Mouse (Mus musculus): ENCODE results near the gene Hvcn1. TPM values are rescaled to one million over a fixed set of nuclear protein-coding genes. Genes with fewer than 3 reads are reported as not detected.
"Not testable (repeated sequence)": the region's sequence is repeated elsewhere in the genome, so short reads cannot be mapped to it uniquely, and the experiment has no call there.

Hvcn1 gene
- polyA plus RNA-seq, 1 experiment from 2014 or later, result 1.3 TPM

DNA sequence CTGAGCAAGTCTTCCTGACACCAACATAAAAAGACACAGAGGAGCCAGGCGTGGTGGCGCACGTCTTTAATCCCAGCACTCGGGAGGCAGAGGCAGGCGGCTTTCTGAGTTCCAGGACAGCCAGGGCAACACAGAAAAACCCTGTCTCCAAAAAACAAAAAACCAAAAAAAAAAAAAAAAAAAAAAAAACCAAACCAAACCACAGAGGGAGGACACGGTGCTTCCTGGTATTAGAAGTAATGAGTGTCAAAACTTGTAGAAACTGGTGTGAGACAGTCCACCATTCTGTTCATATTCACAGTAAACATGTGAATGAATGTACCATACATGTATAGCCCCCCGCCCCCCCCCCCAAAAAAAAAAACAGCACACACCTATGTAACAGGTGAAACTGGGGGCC lies 30.6 kb upstream of the Hvcn1 start:
- Histone ChIP-seq H3K4me2 (no peak overlapping the region), H3K9me3 (replicated peaks) (no peaks in the 10 kb centered on the region), H3K36me3 (peaks cover 34% of the 10 kb centered on the region), H3K27me3 (replicated peaks) (no peaks in the 10 kb centered on the region), H3K4me1 (no peaks in the 10 kb centered on the region), H3K9ac (replicated peaks) (no peak overlapping the region), H3K4me3 (replicated peaks) (no peak overlapping the region), H3K27ac (replicated peaks) (no peak overlapping the region)
- ATAC-seq (ENCODE audit: low FRiP score), result no peak
- WGBS, result 91% methylated on average over 7 of the region's 7 CpGs

DNA sequence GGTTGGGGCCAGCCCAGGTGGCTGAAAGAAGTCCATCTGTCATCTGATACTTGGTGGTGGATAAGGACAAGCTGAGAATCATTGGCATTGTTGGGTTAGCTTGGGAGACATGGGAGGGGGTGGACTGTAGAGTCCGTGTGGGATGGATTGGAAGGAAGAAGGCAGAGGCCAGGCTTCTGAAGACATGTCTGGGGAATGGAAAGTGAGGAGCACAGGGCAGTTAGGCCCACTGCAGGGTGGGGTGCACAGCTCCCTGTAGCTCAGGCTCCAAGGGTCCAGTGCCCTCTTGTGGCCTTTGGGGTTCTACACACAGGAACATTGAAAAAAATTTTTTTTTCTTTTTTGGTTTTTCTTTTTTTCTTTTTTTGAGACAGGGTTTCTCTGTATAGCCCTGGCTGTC lies 30.2 kb upstream of the Hvcn1 start:
- WGBS, result 44% methylated on average over 1 of the region's 1 CpGs
- H3K4me3 ChIP-seq (replicated peaks), result no peak overlapping the region
- no peak for ATAC-seq (ENCODE audit: low FRiP score)
- no peak overlapping the region for H3K27ac ChIP-seq (replicated peaks)
- no peaks in the 10 kb centered on the region for H3K9me3 ChIP-seq (replicated peaks)
- no peak overlapping the region for H3K4me2 ChIP-seq
- no peaks in the 10 kb centered on the region for H3K27me3 ChIP-seq (replicated peaks)
- H3K9ac ChIP-seq (replicated peaks), result no peak overlapping the region
- no peaks in the 10 kb centered on the region for H3K4me1 ChIP-seq
- peaks cover 30% of the 10 kb centered on the region for H3K36me3 ChIP-seq

DNA sequence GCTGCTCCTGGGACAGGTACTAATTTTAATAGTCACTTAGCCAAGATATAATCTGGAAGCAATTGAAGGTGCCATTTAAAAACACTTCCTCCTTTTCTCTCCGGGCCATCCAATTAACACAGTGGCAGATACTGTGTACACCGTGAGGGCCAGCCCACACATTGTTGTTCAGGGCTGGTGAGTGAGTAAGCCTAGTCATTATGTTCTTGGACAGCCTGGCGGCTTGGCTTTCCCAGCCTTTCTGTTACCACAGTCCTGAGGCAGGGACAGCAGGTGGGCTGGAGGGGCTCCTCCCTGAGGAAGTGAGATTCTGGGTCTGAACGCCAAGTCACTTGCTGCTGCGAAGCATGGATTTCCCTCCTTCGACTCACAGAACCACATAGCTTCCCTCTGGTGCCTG lies 26.9 kb upstream of the Hvcn1 start:
- no peak overlapping the region for H3K27ac ChIP-seq (replicated peaks)
- no peaks in the 10 kb centered on the region for H3K4me1 ChIP-seq
- no peaks in the 10 kb centered on the region for H3K9me3 ChIP-seq (replicated peaks)
- peaks cover 8% of the 10 kb centered on the region for H3K36me3 ChIP-seq
- no peak overlapping the region for H3K9ac ChIP-seq (replicated peaks)
- H3K4me3 ChIP-seq (replicated peaks), result no peak overlapping the region
- H3K27me3 ChIP-seq (replicated peaks), result no peaks in the 10 kb centered on the region
- no peak overlapping the region for H3K4me2 ChIP-seq
- no peak; the same call in 1 of the 2 replicates for ATAC-seq (ENCODE audit: low FRiP score)
- WGBS, result 46% methylated on average over 6 of the region's 6 CpGs

DNA sequence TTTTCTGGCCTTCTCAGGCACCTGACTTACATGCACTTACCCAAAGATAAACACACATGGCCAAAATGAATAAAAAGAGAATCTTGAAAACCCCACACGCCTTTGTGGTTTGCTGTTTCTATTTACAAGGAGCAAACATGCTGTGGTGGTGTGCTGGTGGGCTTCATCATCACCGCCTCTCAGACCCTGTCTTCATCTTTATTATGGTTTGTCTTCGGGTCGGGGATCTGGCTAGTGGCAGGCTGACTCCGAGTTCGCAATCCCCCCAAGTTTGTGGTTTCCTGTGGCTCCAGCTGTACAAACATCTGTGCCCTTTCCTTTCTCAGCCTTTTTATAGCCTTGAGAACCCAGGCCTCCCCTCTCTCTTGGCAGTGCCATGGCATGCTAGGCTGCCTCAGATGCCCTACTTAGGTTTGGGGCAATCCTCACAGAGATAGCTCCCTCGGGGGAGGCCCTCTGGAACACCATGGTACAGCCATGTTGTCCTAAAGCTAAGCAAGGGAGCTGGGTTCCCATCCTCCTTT lies 22.3 kb upstream of the Hvcn1 start:
- 88% methylated on average over 7 of the region's 7 CpGs for WGBS
- Histone ChIP-seq H3K4me1 (no peaks in the 10 kb centered on the region), H3K4me3 (replicated peaks) (no peak overlapping the region), H3K27ac (replicated peaks) (no peak overlapping the region), H3K27me3 (replicated peaks) (no peaks in the 10 kb centered on the region), H3K9ac (replicated peaks) (no peak overlapping the region), H3K9me3 (replicated peaks) (no peaks in the 10 kb centered on the region), H3K36me3 (no peaks in the 10 kb centered on the region), H3K4me2 (no peak overlapping the region)
- ATAC-seq (ENCODE audit: low FRiP score), result no peak

DNA sequence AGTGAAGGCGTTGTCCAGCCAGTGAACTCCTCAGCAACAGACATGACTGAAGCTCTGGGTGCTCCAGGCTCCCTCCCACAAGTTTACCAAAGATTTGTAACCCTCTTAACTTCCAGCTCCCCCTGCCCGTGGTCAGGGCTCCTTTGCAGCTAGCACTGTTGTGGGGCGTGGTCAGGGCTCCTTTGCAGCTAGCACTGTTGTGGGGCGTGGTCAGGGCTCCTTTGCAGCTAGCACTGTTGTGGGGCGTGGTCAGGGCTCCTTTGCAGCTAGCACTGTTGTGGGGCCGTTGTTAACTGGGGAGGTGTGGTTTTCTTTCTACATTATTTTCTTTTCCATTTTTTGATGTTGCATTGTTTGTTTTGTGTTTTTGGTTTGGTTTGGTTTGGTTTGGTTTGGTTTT lies 21.7 kb upstream of the Hvcn1 start:
- H3K9me3 ChIP-seq (replicated peaks); H3K36me3 ChIP-seq; H3K27me3 ChIP-seq (replicated peaks); H3K4me1 ChIP-seq; H3K9ac ChIP-seq (replicated peaks); H3K4me2 ChIP-seq; H3K27ac ChIP-seq (replicated peaks); H3K4me3 ChIP-seq (replicated peaks); ATAC-seq (ENCODE audit: low FRiP score): not testable (repeated sequence)
- 94% methylated on average over 6 of the region's 6 CpGs for WGBS

DNA sequence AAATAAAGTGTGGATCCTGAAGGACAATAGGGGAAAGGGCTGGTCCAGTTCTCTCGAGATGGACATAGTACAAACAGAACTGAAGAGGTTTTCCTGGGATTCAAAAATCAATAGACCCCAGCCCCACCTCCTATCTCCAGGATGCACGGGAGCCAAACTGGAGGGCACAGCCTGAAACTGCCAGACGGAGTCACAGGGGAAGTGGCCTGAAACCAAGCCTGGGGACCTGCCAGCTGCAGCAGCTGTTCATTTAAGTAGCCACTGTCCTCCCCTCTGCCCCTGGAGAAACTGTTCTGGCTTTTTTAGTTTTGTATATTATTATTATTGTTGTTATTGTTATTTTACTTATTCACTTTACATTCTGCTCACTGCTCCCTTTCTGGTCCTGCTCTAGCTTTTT lies 17.5 kb upstream of the Hvcn1 start:
- H3K4me2 ChIP-seq, result no peak overlapping the region
- no peak overlapping the region for H3K27ac ChIP-seq (replicated peaks)
- WGBS, result 49% methylated on average over 3 of the region's 3 CpGs
- H3K9ac ChIP-seq (replicated peaks), result no peak overlapping the region
- no peak for ATAC-seq (ENCODE audit: low FRiP score)
- no peaks in the 10 kb centered on the region; the same call in 1 of the 2 replicates for H3K4me1 ChIP-seq
- H3K27me3 ChIP-seq (replicated peaks), result no peaks in the 10 kb centered on the region
- no peaks in the 10 kb centered on the region for H3K9me3 ChIP-seq (replicated peaks)
- no peak overlapping the region for H3K4me3 ChIP-seq (replicated peaks)
- H3K36me3 ChIP-seq, result no peaks in the 10 kb centered on the region

DNA sequence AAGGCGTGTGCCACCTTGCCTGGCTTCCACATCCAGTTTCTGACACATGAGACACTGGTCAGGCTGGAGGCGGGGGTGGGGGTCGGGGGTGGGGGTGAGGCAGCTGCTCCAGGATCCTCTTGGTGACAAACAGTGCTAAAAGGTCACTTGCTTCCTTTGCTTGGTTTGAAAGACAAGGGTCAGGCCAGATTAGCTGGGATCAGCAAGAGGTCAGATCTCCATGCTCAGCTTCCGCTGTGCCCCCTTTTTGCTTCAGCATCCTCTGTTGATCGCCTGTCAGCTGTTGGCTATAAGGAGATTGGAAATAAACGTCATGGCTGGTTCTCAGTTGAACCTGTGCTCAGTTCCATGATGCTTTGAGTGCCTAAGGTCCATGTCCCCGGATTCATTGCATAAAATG lies 16.1 kb upstream of the Hvcn1 start:
- H3K9ac ChIP-seq (replicated peaks), result no peak overlapping the region
- no peaks in the 10 kb centered on the region for H3K9me3 ChIP-seq (replicated peaks)
- H3K36me3 ChIP-seq, result no peaks in the 10 kb centered on the region
- H3K27ac ChIP-seq (replicated peaks), result no peak overlapping the region
- H3K4me2 ChIP-seq, result no peak overlapping the region
- ATAC-seq (ENCODE audit: low FRiP score), result no peak
- WGBS, result 66% methylated on average over 7 of the region's 7 CpGs
- no peaks in the 10 kb centered on the region for H3K27me3 ChIP-seq (replicated peaks)
- no peak overlapping the region for H3K4me3 ChIP-seq (replicated peaks)
- H3K4me1 ChIP-seq, result no peaks in the 10 kb centered on the region; the same call in 1 of the 2 replicates

DNA sequence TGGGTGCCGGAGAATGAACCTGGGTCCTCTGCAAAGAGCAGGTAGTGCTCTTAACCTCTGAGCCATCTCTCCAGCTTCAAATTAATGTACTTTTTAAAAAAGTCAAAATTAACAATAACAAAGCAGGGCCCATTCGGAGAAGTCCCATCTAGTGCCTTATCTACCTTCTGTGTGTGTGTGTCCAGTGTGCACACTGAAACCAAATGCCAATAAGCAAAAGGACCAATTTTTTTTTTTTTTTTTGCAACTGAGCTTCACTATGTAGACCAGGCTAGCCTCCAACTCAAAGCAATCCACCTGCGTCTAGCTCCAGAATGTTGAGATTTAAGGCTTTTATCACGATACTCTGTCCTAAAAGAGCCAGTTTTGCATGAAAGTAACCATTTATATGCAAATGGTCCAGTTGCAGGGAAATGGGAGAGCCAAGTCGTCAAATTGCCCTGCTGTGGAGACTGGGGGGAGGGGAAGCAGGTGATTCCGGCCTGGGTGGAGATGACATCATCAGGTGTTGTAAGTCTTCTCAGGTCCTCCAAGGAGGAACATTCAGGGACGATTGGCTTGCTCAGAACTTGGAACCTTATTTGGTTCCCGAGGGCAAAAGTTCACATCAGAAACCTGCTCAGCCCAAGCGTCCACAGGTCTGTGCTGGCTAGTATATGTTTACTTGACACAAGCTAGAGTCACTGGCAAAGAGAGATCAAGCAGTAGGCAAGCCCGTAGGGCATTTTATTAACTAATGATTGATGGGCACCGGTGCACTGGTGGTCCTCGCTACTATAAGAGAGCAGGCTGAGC lies 15.1 kb upstream of the Hvcn1 start:
- no peak overlapping the region for H3K4me2 ChIP-seq
- no peak overlapping the region for H3K27ac ChIP-seq (replicated peaks)
- 61% methylated on average over 12 of the region's 12 CpGs for WGBS
- H3K4me1 ChIP-seq, result no peaks in the 10 kb centered on the region; the same call in 1 of the 2 replicates
- H3K4me3 ChIP-seq (replicated peaks), result no peak overlapping the region
- H3K9me3 ChIP-seq (replicated peaks), result no peaks in the 10 kb centered on the region
- ATAC-seq (ENCODE audit: low FRiP score), result no peak
- H3K36me3 ChIP-seq, result no peaks in the 10 kb centered on the region
- no peaks in the 10 kb centered on the region for H3K27me3 ChIP-seq (replicated peaks)
- no peak overlapping the region for H3K9ac ChIP-seq (replicated peaks)

DNA sequence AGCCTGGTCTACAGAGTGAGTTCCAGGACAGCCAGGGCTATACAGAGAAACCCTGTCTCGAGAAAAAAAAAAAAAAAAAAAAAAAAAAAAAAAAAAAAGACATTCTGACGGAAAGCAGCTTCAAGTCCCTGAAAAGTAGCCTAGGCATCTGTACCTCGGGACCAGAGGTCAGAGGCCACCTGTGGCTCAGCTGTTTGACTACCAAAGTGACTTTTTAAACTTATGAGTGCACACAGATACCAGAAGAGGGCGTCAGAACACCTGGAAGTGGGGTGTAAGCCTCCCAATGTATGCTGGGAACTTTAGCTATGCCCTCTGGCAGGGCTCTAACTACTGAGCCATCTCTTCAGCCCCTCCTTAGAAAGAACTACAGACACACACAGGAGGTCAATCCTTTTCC lies 14.3 kb upstream of the Hvcn1 start:
- H3K4me2 ChIP-seq, result no peak overlapping the region
- no peaks in the 10 kb centered on the region; the same call in 1 of the 2 replicates for H3K4me1 ChIP-seq
- WGBS, result 72% methylated on average over 4 of the region's 4 CpGs
- no peaks in the 10 kb centered on the region for H3K36me3 ChIP-seq
- H3K4me3 ChIP-seq (replicated peaks), result no peak overlapping the region
- no peak for ATAC-seq (ENCODE audit: low FRiP score)
- no peak overlapping the region for H3K27ac ChIP-seq (replicated peaks)
- H3K9ac ChIP-seq (replicated peaks), result no peak overlapping the region
- H3K9me3 ChIP-seq (replicated peaks), result no peaks in the 10 kb centered on the region
- H3K27me3 ChIP-seq (replicated peaks), result no peaks in the 10 kb centered on the region

DNA sequence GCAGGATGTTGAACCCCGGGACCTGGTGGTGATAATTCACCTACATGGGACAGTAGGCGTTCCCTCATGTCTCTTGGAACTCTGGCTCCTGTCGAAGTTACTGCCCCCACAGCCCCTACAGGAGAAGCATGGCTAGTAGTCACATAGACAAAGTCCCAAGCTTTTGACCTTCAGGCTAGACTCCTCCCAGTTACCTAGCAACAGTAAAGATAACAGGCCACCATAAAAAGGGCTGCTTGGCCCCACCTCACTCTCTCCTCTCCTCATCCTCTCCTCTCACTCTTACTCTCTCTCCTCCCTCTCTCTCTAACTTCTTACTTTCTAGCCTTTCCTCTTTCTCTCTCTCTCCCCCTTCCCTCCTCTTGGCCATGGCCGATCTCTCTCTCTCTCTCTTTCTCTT lies 5.7 kb upstream of the Hvcn1 start:
- ATAC-seq (ENCODE audit: low FRiP score), result no peak
- Histone ChIP-seq H3K27me3 (replicated peaks) (no peaks in the 10 kb centered on the region), H3K4me1 (no peaks in the 10 kb centered on the region), H3K4me2 (no peak overlapping the region), H3K36me3 (no peaks in the 10 kb centered on the region), H3K27ac (replicated peaks) (no peak overlapping the region), H3K9me3 (replicated peaks) (no peaks in the 10 kb centered on the region), H3K4me3 (replicated peaks) (no peak overlapping the region), H3K9ac (replicated peaks) (no peak overlapping the region)
- WGBS, result 99% methylated on average over 4 of the region's 4 CpGs

DNA sequence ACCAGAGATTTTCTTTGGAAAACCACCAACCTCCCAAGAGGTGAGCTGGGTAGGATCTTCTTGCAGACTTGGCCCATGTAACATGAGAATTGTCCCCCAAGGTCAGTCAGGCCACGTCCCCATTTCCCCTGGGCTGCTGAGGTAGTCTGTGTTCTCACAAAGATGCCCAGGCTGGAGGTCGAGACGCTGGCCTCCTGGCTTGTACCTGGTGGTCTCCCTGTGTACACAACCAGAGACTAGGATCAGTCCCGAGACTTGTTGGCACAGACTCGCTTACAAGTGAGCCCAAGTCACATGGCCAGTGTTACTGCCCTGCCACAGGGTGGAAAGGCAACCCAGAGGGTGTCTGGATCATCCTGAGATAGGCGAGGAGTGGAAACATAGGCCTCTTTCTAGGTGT lies 4.7 kb upstream of the Hvcn1 start:
- Histone ChIP-seq H3K27ac (replicated peaks) (no peak overlapping the region), H3K4me1 (no peaks in the 10 kb centered on the region), H3K36me3 (no peaks in the 10 kb centered on the region), H3K27me3 (replicated peaks) (no peaks in the 10 kb centered on the region), H3K4me2 (no peak overlapping the region), H3K9me3 (replicated peaks) (no peaks in the 10 kb centered on the region), H3K9ac (replicated peaks) (no peak overlapping the region), H3K4me3 (replicated peaks) (no peak overlapping the region)
- whole genome bisulfite sequencing, result 84% methylated on average over 6 of the region's 6 CpGs
- ATAC-seq (ENCODE audit: low FRiP score), result no peak

DNA sequence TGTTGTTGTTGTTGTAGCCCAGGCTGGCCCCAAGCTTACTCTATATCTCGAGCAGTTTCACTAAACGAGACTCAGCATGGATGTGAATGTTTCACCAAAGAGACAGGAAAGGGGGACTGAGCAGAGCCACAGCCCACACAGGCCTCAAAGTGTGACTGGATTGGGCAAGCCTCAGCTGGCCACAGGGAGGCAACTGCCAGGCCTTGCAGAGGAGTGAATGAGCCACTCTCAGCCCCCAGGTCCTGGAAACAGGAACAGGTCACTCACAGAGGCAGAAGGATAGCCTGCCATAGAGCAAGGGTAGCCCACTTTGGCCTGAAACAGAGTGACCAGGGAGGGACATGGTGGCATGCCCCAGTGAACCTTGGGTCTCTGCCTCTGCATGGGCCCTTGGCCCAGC lies 2.4 kb upstream of the Hvcn1 start:
- 79% methylated on average over 2 of the region's 2 CpGs for WGBS
- no peaks in the 10 kb centered on the region for H3K36me3 ChIP-seq

More for the DNA sequence above, 2.4 kb upstream of the Hvcn1 start:
- Histone ChIP-seq H3K4me1 (no peaks in the 10 kb centered on the region), H3K9ac (replicated peaks) (no peak overlapping the region), H3K9me3 (replicated peaks) (no peaks in the 10 kb centered on the region), H3K4me2 (no peak overlapping the region), H3K27ac (replicated peaks) (no peak overlapping the region), H3K4me3 (replicated peaks) (no peak overlapping the region), H3K27me3 (replicated peaks) (no peaks in the 10 kb centered on the region)
- ATAC-seq (ENCODE audit: low FRiP score), result no peak
